Mouse (Mus musculus): Measurements from ENCODE around the gene B4galt5. TPM values are rescaled to one million over a fixed set of nuclear protein-coding genes. Genes with fewer than 3 reads are reported as not detected.

B4galt5 gene
- total and polyA plus RNA-seq, 2 experiments from 2014 or later: 27.4 to 60.7 TPM

DNA sequence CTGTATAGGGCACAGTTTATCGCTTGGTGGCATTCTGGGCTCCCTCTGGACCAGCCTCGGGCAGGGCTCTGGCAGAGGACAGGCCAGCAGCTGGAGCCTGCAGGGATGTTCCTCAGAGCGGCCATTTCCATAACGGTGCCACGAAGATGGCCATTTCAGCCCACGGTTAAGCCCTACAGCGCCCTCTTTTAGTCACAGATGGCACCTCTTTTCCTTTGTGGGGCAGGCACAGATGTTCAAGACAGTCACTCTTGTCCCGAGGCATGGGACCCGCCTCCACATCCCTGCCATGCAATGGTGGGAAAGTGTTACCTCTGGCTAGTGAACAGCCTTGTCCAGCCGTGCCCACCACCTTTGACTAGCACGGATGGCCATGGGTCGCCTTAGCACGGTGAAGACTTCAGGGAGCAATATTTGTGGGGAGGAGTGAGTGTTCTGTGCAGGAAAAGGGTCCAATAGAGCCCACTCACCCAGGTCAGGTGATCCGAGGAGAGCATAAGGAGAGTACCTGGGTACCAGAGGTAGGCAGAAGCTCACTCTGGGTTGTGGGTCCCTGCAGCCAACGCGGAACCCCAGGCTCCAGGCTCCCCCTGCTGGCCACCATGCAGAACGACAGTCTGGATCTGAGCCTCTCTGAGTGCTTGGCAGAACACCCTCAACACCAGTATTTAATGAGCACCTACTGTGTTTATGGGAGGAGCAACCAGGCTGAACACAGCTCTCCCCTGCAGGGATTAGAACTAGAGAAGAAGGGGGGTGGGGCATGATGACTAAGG, 70.0 kb downstream of the B4galt5 start:
- Histone ChIP-seq H3K9ac (no peak overlapping the region), H3K4me2 (ENCODE audit: low read depth) (no peak overlapping the region), H3K9me3 (ENCODE audit: low read length) (no peaks in the 10 kb centered on the region), H3K27ac (ENCODE audit: low read depth, low read length) (no peak overlapping the region), H3K36me3 (ENCODE audit: insufficient read depth) (no peaks in the 10 kb centered on the region), H3K27me3 (ENCODE audit: insufficient read depth, low read length) (no peaks in the 10 kb centered on the region), H3K4me1 (ENCODE audit: insufficient read depth) (no peaks in the 10 kb centered on the region), H3K4me3 (ENCODE audit: low read depth, low read length) (no peak overlapping the region)
- DNase-seq (peak; percentile 69), ATAC-seq (peak; percentile 43; the same call in 1 of the 2 replicates)
- peak; percentile 87 for TF ChIP-seq CTCF (IDR thresholded peaks at IDR 0.05; ENCODE audit: low read depth)
- WGBS: 57% methylated on average over 17 of the region's 17 CpGs

DNA sequence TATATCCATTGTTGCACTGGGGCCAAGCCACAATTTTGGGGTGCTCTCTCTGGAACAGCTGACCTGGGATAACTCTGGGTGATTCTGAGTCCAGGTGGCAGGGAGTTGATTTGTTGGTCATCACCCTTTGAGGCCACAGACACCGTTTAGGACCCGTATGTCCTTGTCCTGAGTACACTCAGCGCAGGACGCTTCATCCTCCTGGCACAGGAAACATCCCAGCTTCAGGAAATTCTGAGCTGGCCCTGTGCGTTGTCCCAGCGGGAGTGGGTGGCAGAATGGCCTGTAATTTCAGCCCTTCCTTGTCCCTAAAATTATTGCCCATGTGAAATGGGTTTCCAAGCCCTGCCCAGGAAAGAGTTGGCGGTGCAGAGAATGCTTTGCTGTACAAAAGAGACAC, 71.0 kb downstream of the B4galt5 start:
- Histone ChIP-seq H3K27me3 (ENCODE audit: insufficient read depth, low read length) (no peaks in the 10 kb centered on the region), H3K9me3 (ENCODE audit: low read length) (no peaks in the 10 kb centered on the region), H3K36me3 (ENCODE audit: insufficient read depth) (no peaks in the 10 kb centered on the region), H3K9ac (no peak overlapping the region), H3K27ac (ENCODE audit: low read depth, low read length) (no peak overlapping the region), H3K4me1 (ENCODE audit: insufficient read depth) (no peaks in the 10 kb centered on the region), H3K4me3 (ENCODE audit: low read depth, low read length) (no peak overlapping the region), H3K4me2 (ENCODE audit: low read depth) (no peak overlapping the region)
- no peak for DNase-seq
- 87% methylated on average over 7 of the region's 7 CpGs for WGBS
- no peak for ATAC-seq
- TF ChIP-seq CTCF (IDR thresholded peaks at IDR 0.05; ENCODE audit: low read depth): no peak

DNA sequence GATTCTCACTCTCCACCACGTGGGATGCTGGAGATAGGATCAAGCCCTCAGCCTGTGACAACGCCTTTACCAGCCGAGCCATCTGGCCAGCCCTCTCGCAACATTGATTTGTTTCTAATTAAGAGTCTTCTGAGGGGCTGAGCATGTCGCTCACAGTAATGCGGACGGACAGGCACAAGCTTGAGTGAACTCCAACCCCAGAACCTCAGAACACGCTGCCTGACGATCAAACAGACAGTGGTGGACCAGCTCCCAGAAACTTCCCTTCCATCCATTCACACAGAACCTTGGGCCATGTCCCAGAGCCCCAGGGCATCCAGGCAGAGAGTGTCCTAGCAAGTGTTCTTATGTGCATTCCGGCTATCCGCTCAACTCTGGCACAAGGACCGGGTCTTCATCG, 72.0 kb downstream of the B4galt5 start:
- Histone ChIP-seq H3K9me3 (ENCODE audit: low read length) (no peaks in the 10 kb centered on the region), H3K4me3 (ENCODE audit: low read depth, low read length) (no peak overlapping the region), H3K4me1 (ENCODE audit: insufficient read depth) (no peaks in the 10 kb centered on the region), H3K4me2 (ENCODE audit: low read depth) (no peak overlapping the region), H3K27me3 (ENCODE audit: insufficient read depth, low read length) (no peaks in the 10 kb centered on the region), H3K36me3 (ENCODE audit: insufficient read depth) (no peaks in the 10 kb centered on the region), H3K27ac (ENCODE audit: low read depth, low read length) (no peak overlapping the region), H3K9ac (no peak overlapping the region)
- 61% methylated on average over 13 of the region's 13 CpGs for WGBS
- no peak for TF ChIP-seq CTCF (IDR thresholded peaks at IDR 0.05; ENCODE audit: low read depth)
- ATAC-seq (no peak), DNase-seq (no peak)

DNA sequence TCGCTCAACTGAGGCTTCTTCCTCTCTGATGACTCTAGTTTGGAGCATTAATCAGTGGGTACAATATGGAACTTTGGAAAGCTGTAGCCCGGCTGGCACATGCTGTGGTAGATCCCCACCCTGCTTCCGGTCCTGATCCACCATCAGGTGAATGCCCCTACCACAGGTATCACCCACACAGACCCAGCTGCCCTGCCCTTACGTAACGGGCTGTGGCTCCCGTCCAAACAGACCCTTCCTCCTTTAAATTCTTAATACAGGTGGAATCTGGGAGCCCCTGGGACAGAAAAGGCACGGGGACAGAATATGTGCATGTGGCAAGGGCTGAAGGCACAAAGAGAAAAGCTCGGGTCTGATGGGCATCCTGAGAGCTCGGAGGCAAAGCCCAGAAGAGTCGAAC, 73.1 kb downstream of the B4galt5 start:
- ATAC-seq (no peak), DNase-seq (no peak)
- H3K9me3 ChIP-seq (ENCODE audit: low read length): no peaks in the 10 kb centered on the region
- no peak overlapping the region for H3K4me3 ChIP-seq (ENCODE audit: low read depth, low read length)
- no peaks in the 10 kb centered on the region for H3K27me3 ChIP-seq (ENCODE audit: insufficient read depth, low read length)
- TF ChIP-seq CTCF (IDR thresholded peaks at IDR 0.05; ENCODE audit: low read depth): no peak
- no peak overlapping the region for H3K4me2 ChIP-seq (ENCODE audit: low read depth)
- WGBS: 90% methylated on average over 10 of the region's 10 CpGs
- no peaks in the 10 kb centered on the region for H3K36me3 ChIP-seq (ENCODE audit: insufficient read depth)
- no peak overlapping the region for H3K9ac ChIP-seq
- no peak overlapping the region for H3K27ac ChIP-seq (ENCODE audit: low read depth, low read length)
- H3K4me1 ChIP-seq (ENCODE audit: insufficient read depth): no peaks in the 10 kb centered on the region

DNA sequence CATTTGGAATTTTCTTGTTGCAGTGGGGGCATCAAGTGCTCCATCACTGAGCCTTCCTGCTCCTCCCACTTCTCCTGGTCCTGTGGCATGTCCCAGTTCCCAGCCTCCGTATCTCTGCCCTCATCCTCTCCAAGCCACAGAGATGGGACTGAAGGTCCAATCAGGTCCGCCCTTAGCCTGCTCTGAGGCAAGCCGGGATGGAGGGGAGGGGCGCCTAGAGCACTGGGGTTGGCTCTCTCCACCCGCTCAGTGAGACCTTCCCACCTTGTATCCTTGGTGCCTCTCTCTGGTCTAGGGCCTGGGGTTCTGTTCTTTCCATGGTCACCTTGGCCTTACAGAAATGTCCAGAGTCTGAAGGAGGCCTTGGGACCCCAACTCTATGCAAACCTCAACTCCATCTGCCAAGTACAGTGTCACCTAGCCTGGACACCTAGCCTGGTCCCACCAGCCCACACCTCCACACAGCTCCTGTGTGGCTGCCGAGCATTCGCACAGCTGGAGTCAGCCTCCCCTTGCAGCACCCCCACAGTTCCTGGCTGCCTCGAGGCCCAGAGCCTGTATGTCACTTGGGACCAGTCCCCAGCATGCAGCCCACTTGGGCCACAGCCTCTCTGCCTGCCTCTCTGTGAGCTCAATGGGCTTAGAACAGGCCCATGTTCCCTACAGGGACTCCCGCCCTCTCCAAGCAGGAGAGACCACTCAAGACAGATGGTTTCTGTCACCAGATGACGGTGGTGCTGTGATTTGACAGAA, 74.1 kb downstream of the B4galt5 start:
- no peak for TF ChIP-seq CTCF (IDR thresholded peaks at IDR 0.05; ENCODE audit: low read depth)
- 58% methylated on average over 10 of the region's 10 CpGs for WGBS
- H3K9me3 ChIP-seq (ENCODE audit: low read length): no peaks in the 10 kb centered on the region
- H3K27ac ChIP-seq (ENCODE audit: low read depth, low read length): no peak overlapping the region
- no peak overlapping the region for H3K4me2 ChIP-seq (ENCODE audit: low read depth)
- DNase-seq: no peak
- H3K4me3 ChIP-seq (ENCODE audit: low read depth, low read length): no peak overlapping the region
- no peak overlapping the region for H3K9ac ChIP-seq
- H3K4me1 ChIP-seq (ENCODE audit: insufficient read depth): no peaks in the 10 kb centered on the region
- no peaks in the 10 kb centered on the region for H3K27me3 ChIP-seq (ENCODE audit: insufficient read depth, low read length)
- ATAC-seq: no peak
- H3K36me3 ChIP-seq (ENCODE audit: insufficient read depth): no peaks in the 10 kb centered on the region

DNA sequence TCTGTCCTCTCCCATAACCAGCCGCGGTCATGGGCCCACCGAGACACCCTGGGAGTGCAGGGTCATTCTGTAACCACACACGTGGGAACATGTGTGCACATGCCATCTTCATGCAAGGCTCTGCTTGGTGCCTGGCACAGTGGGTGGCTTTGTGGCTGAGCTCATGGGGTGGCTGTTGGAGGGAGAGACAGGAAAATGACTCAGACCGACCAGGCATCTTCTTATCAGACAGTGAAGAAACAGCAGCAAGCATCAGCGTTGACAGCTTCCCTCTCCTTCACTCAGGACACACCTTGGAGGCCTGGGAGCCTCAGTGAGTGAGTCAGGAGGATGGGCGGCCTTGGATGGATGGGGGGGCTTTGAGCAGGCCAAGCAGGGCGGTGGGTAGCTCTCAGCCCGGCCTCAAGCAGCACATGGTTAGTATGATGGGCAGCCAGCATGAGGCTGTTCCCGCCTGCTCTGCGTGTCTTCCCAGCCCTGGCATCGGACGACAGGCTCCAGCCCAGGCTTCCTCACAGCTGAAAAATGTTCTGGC, 75.7 kb downstream of the B4galt5 start:
- WGBS: 83% methylated on average over 13 of the region's 13 CpGs
- no peaks in the 10 kb centered on the region for H3K36me3 ChIP-seq (ENCODE audit: insufficient read depth)
- DNase-seq: no peak
- TF ChIP-seq CTCF (IDR thresholded peaks at IDR 0.05; ENCODE audit: low read depth): no peak
- no peak overlapping the region for H3K9ac ChIP-seq
- H3K4me2 ChIP-seq (ENCODE audit: low read depth): no peak overlapping the region
- no peaks in the 10 kb centered on the region for H3K9me3 ChIP-seq (ENCODE audit: low read length)
- no peaks in the 10 kb centered on the region for H3K27me3 ChIP-seq (ENCODE audit: insufficient read depth, low read length)
- no peaks in the 10 kb centered on the region for H3K4me1 ChIP-seq (ENCODE audit: insufficient read depth)
- ATAC-seq: no peak
- H3K27ac ChIP-seq (ENCODE audit: low read depth, low read length): no peak overlapping the region
- no peak overlapping the region for H3K4me3 ChIP-seq (ENCODE audit: low read depth, low read length)

DNA sequence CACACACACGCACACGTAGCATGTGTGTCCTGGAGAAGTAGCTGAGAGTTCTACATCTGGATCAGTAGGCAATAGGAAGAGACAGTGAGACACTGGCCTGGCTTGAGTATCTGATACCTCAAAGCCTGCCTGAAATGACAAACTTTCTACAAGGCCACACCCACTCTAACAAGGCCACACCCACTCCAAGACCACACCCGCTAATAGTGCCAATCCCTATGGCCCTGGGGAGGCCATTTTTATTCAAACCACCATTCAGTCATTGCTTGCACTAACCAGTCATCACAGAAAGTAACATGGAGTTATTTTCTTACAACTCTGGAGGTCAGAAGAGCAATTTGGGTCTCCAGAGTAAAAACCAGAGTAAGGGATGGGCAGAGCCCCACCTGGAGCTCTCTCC, 76.3 kb downstream of the B4galt5 start:
- ATAC-seq: no peak
- Histone ChIP-seq H3K27me3 (ENCODE audit: insufficient read depth, low read length) (no peaks in the 10 kb centered on the region), H3K4me2 (ENCODE audit: low read depth) (no peak overlapping the region), H3K9me3 (ENCODE audit: low read length) (no peaks in the 10 kb centered on the region), H3K27ac (ENCODE audit: low read depth, low read length) (no peak overlapping the region), H3K4me1 (ENCODE audit: insufficient read depth) (no peaks in the 10 kb centered on the region), H3K9ac (no peak overlapping the region), H3K36me3 (ENCODE audit: insufficient read depth) (no peaks in the 10 kb centered on the region), H3K4me3 (ENCODE audit: low read depth, low read length) (no peak overlapping the region)
- no peak for DNase-seq
- 85% methylated on average over 3 of the region's 3 CpGs for WGBS
- TF ChIP-seq CTCF (IDR thresholded peaks at IDR 0.05; ENCODE audit: low read depth): no peak
